19 mouse cellular contexts compared by ENCODE assay signal in genomic region chr17:9882639-9883226, GRCm38 (mm10).
A peak's percentile ranks its signal among the peaks of the same experiment; 100 is the strongest.
DNase-seq lines count a peak whose midpoint lies in the region; ATAC-seq and TF ChIP-seq lines count a peak whose summit lies in the region.
"Had no signal": no experiment of that assay in that cellular context is flagged by ENCODE, and none has a peak within 500 bp of the region (broad histone marks: within the 10 kb centered on the region; RNA-seq: fewer than 3 reads in every experiment).

No protein-coding gene starts in this region.

- H3K9ac ChIP-seq in forebrain, embryonic 12.5 days, result no peak overlapping the region
- no peak overlapping the region for H3K9ac ChIP-seq in hindbrain, embryonic 12.5 days
- no peak overlapping the region for H3K9ac ChIP-seq in midbrain, embryonic 14.5 days (replicated peaks; ENCODE audit: low read length)
- H3K9ac ChIP-seq in stomach, postnatal 0 days (ENCODE audit: low read length), result no peak overlapping the region
- H3K9ac ChIP-seq: embryonic facial prominence, embryonic 12.5 days; liver, embryonic 12.5 days; lung, embryonic 15.5 days had no signal

- intact Hi-C loops in left cerebral cortex, postnatal 25 days (cut with DNase I), result no loop called here

- ATAC-seq in forebrain, embryonic 12.5 days (ENCODE audit: low FRiP score), result no peak
- peak; percentile 36; the same call in 1 of the 2 replicates for ATAC-seq in hindbrain, embryonic 12.5 days (ENCODE audit: low FRiP score)
- ATAC-seq in midbrain, embryonic 14.5 days (ENCODE audit: low FRiP score, low TSS enrichment), result no peak
- no peak for ATAC-seq in stomach, postnatal 0 days (ENCODE audit: low FRiP score, low TSS enrichment)
- ATAC-seq: intestine, postnatal 0 days; liver, embryonic 12.5 days had no signal

- peaks cover 42% of the 10 kb centered on the region for H3K4me1 ChIP-seq in forebrain, embryonic 12.5 days
- H3K4me1 ChIP-seq in forebrain, embryonic 10.5 days, result peaks cover 29% of the 10 kb centered on the region
- no peaks in the 10 kb centered on the region; the same call in 1 of the 2 replicates for H3K4me1 ChIP-seq in cortical plate, adult 2 months (ENCODE audit: control insufficient read depth, insufficient read depth, low read length)
- H3K4me1 ChIP-seq in hindbrain, embryonic 12.5 days, result peaks cover 22% of the 10 kb centered on the region
- peaks cover 25% of the 10 kb centered on the region for H3K4me1 ChIP-seq in midbrain, embryonic 14.5 days (ENCODE audit: control insufficient read depth, insufficient read depth, low read length)
- no peaks in the 10 kb centered on the region for H3K4me1 ChIP-seq in stomach, postnatal 0 days (replicated peaks; ENCODE audit: control insufficient read depth, insufficient read depth)
- H3K4me1 ChIP-seq: embryonic facial prominence, embryonic 12.5 days; liver, embryonic 12.5 days had no signal

- TF ChIP-seq EP300 in stomach, postnatal 0 days (optimal IDR thresholded peaks at IDR 0.05), result no peak

- no peaks in the 10 kb centered on the region for H3K36me3 ChIP-seq in forebrain, embryonic 12.5 days (replicated peaks)
- no peaks in the 10 kb centered on the region for H3K36me3 ChIP-seq in forebrain, embryonic 10.5 days (replicated peaks)
- H3K36me3 ChIP-seq in hindbrain, embryonic 12.5 days, result no peaks in the 10 kb centered on the region
- no peaks in the 10 kb centered on the region for H3K36me3 ChIP-seq in midbrain, embryonic 14.5 days (ENCODE audit: control insufficient read depth, insufficient read depth, low read length)
- H3K36me3 ChIP-seq in stomach, postnatal 0 days (ENCODE audit: control insufficient read depth, insufficient read depth, low read length), result no peaks in the 10 kb centered on the region
- H3K36me3 ChIP-seq: embryonic facial prominence, embryonic 12.5 days; heart, embryonic 10.5 days; liver, embryonic 12.5 days; lung, embryonic 15.5 days had no signal

- no peak for TF ChIP-seq CTCF in cortical plate, adult 2 months (IDR thresholded peaks at IDR 0.05; ENCODE audit: extremely low read depth, insufficient read depth, low read length)
- no peak for TF ChIP-seq CTCF in stomach, postnatal 0 days (IDR thresholded peaks at IDR 0.05; ENCODE audit: low read depth)

- no peak overlapping the region for H3K27ac ChIP-seq in forebrain, embryonic 12.5 days
- no peak overlapping the region for H3K27ac ChIP-seq in forebrain, embryonic 10.5 days
- H3K27ac ChIP-seq in cortical plate, adult 2 months (ENCODE audit: insufficient read depth, low read length), result 0 out of 2 replicates have a peak overlapping the region, but pooled peaks have one; percentile 1
- H3K27ac ChIP-seq in hindbrain, embryonic 12.5 days, result peak overlapping the region; percentile 62
- H3K27ac ChIP-seq in midbrain, embryonic 14.5 days (replicated peaks; ENCODE audit: low read depth, low read length), result peak overlapping the region; percentile 55
- no peak overlapping the region for H3K27ac ChIP-seq in stomach, postnatal 0 days (replicated peaks)
- H3K27ac ChIP-seq: embryonic facial prominence, embryonic 12.5 days; heart, embryonic 10.5 days; liver, embryonic 12.5 days; lung, embryonic 15.5 days had no signal

- TF ChIP-seq POLR2A in cortical plate, adult 2 months (IDR thresholded peaks at IDR 0.05; ENCODE audit: extremely low read depth, insufficient read depth, low read length), result no peak

- no peaks in the 10 kb centered on the region for H3K27me3 ChIP-seq in forebrain, embryonic 12.5 days
- no peaks in the 10 kb centered on the region for H3K27me3 ChIP-seq in forebrain, embryonic 10.5 days (ENCODE audit: poor library complexity, severe bottlenecking)
- H3K27me3 ChIP-seq in hindbrain, embryonic 12.5 days, result no peaks in the 10 kb centered on the region
- no peaks in the 10 kb centered on the region for H3K27me3 ChIP-seq in midbrain, embryonic 14.5 days (ENCODE audit: control insufficient read depth, insufficient read depth, low read length)
- H3K27me3 ChIP-seq in stomach, postnatal 0 days (ENCODE audit: control insufficient read depth, insufficient read depth, low read length), result no peaks in the 10 kb centered on the region
- H3K27me3 ChIP-seq: embryonic facial prominence, embryonic 12.5 days; liver, embryonic 12.5 days; lung, embryonic 15.5 days had no signal

- H3K9me3 ChIP-seq in forebrain, embryonic 12.5 days, result no peaks in the 10 kb centered on the region
- no peaks in the 10 kb centered on the region for H3K9me3 ChIP-seq in forebrain, embryonic 10.5 days
- no peaks in the 10 kb centered on the region for H3K9me3 ChIP-seq in hindbrain, embryonic 12.5 days (replicated peaks)
- H3K9me3 ChIP-seq in midbrain, embryonic 14.5 days (ENCODE audit: control insufficient read depth, low read length), result no peaks in the 10 kb centered on the region
- no peaks in the 10 kb centered on the region for H3K9me3 ChIP-seq in stomach, postnatal 0 days (ENCODE audit: control insufficient read depth, low read length)
- H3K9me3 ChIP-seq: embryonic facial prominence, embryonic 12.5 days; heart, embryonic 10.5 days; liver, embryonic 12.5 days; lung, embryonic 15.5 days had no signal

- no peak overlapping the region for H3K4me3 ChIP-seq in forebrain, embryonic 12.5 days (replicated peaks)
- no peak overlapping the region for H3K4me3 ChIP-seq in forebrain, embryonic 10.5 days
- no peak overlapping the region for H3K4me3 ChIP-seq in cortical plate, adult 2 months (ENCODE audit: insufficient read depth, low read length)
- H3K4me3 ChIP-seq in hindbrain, embryonic 12.5 days, result no peak overlapping the region
- no peak overlapping the region for H3K4me3 ChIP-seq in midbrain, embryonic 14.5 days (replicated peaks; ENCODE audit: low read depth, low read length)
- H3K4me3 ChIP-seq in stomach, postnatal 0 days (ENCODE audit: low read depth, low read length), result no peak overlapping the region
- H3K4me3 ChIP-seq: embryonic facial prominence, embryonic 12.5 days; heart, embryonic 10.5 days; liver, embryonic 12.5 days; lung, embryonic 15.5 days had no signal

- no peak for DNase-seq in forebrain, embryonic 10.5 days (ENCODE audit: extremely low spot score, low spot score)
- peak; percentile 58 for DNase-seq in midbrain, embryonic 14.5 days
- DNase-seq in stomach, postnatal 0 days (ENCODE audit: low spot score), result no peak
- DNase-seq in ovary, postnatal 10 days (ENCODE audit: low spot score), result no peak
- no peak for DNase-seq in left cerebral cortex, postnatal 25 days (ENCODE audit: low spot score in 2 of 2)
- DNase-seq: adrenal gland, adult 2 months; cerebellum, adult 8-10 months; heart, postnatal 14 days; kidney, postnatal 25 days; left cerebral cortex, postnatal 4 days; thymus, adult 18-20 months had no signal

- peak overlapping the region; percentile 13; the same call in 1 of the 2 replicates for H3K4me2 ChIP-seq in forebrain, embryonic 12.5 days
- H3K4me2 ChIP-seq in hindbrain, embryonic 12.5 days (replicated peaks), result no peak overlapping the region
- no peak overlapping the region for H3K4me2 ChIP-seq in midbrain, embryonic 14.5 days (ENCODE audit: low read length)
- H3K4me2 ChIP-seq in stomach, postnatal 0 days (replicated peaks; ENCODE audit: low read depth), result no peak overlapping the region
- H3K4me2 ChIP-seq: embryonic facial prominence, embryonic 12.5 days; liver, embryonic 12.5 days; lung, embryonic 15.5 days had no signal

- 21% methylated on average over 9 of the region's 9 CpGs for WGBS in forebrain, embryonic 12.5 days
- 40% methylated on average over 9 of the region's 9 CpGs for WGBS in forebrain, embryonic 10.5 days
- 38% methylated on average over 9 of the region's 9 CpGs for WGBS in hindbrain, embryonic 12.5 days
- 15% methylated on average over 9 of the region's 9 CpGs for WGBS in midbrain, embryonic 14.5 days
- 84% methylated on average over 9 of the region's 9 CpGs for WGBS in stomach, postnatal 0 days

Comparison
In these comparisons a context has a peak if more than half of its experiments do, and no peak if none do; other contexts are left out.
1. H3K27ac ChIP-seq: peak in cortical plate, adult 2 months (single experiment), hindbrain, embryonic 12.5 days (single experiment) and midbrain, embryonic 14.5 days (single experiment); none in forebrain, embryonic 12.5 days (single experiment), forebrain, embryonic 10.5 days (single experiment) and stomach, postnatal 0 days (single experiment).